Mouse (Mus musculus) forebrain, embryonic 10.5 days (tissue): ENCODE measurements around the gene Asb11. TPM values are rescaled to one million over a fixed set of nuclear protein-coding genes. Genes with fewer than 3 reads are reported as not detected.

ENCODE experiments used
- DNase-seq: peaks from one replicate; pipeline ENCODE4 v3.0.0-alpha.2; 2017; ENCODE audit warnings: low spot score; ENCODE audit errors: extremely low spot score
- H3K27ac ChIP-seq: fragments of 300-500 bp; sonication (generic); 2 replicates; pipeline ENCODE4 v1.5.1; 2016; ENCODE audit warnings: mild to moderate bottlenecking
- H3K27me3 ChIP-seq: fragments of 300-500 bp; sonication (generic); 2 replicates; pipeline ENCODE4 v1.6.1; 2016; ENCODE audit warnings: mild to moderate bottlenecking; ENCODE audit not compliant: poor library complexity, severe bottlenecking
- H3K36me3 ChIP-seq: fragments of 300-500 bp; sonication (generic); replicated peaks from 2 replicates; pipeline ENCODE4 v1.6.1; 2016; ENCODE audit warnings: mild to moderate bottlenecking, moderate library complexity
- H3K4me1 ChIP-seq: fragments of 300-500 bp; sonication (generic); 2 replicates; pipeline ENCODE4 v1.6.1; 2016
- H3K4me3 ChIP-seq: fragments of 300-500 bp; sonication (generic); 2 replicates; pipeline ENCODE4 v1.5.1; 2016; ENCODE audit warnings: mild to moderate bottlenecking, moderate library complexity
- H3K9me3 ChIP-seq: fragments of 300-500 bp; sonication (generic); 2 replicates; pipeline ENCODE4 v1.6.1; 2016; ENCODE audit warnings: mild to moderate bottlenecking, moderate library complexity
- WGBS: fragments of 180-500 bp; shearing (Covaris S2); methylation state at CpG from one replicate; pipeline ENCODE4 v1.1.7; 2016; 5-methylcytosine and 5-hydroxymethylcytosine counted together
- polyA plus RNA-seq: library from polyadenylated mRNA; unstranded; fragments of >200 nt; fragmentation: Nextera tagmentation; extraction: Ambion mirVana; gene quantifications from 2 replicates; pipeline ENCODE4 v1.2.1, GENCODE M21; 2016

Asb11 gene
- polyA plus RNA-seq, 1 experiment from 2014 or later = not detected

GRCm38 (mm10) chrX:164424821-164425220 is 12.0 kb upstream of the Asb11 start:
- H3K27me3 ChIP-seq = peaks cover 97% of the 10 kb centered on the region
- no peak overlapping the region for H3K27ac ChIP-seq
- DNase-seq = no peak
- H3K9me3 ChIP-seq = no peaks in the 10 kb centered on the region
- WGBS = 81% methylated on average over 1 of the region's 1 CpGs
- H3K36me3 ChIP-seq = peaks cover 37% of the 10 kb centered on the region
- peaks cover 8% of the 10 kb centered on the region; the same call in 1 of the 2 replicates for H3K4me1 ChIP-seq
- no peak overlapping the region for H3K4me3 ChIP-seq

GRCm38 (mm10) chrX:164427295-164427694 is 9.5 kb upstream of the Asb11 start:
- Histone ChIP-seq H3K27me3 (peaks cover 96% of the 10 kb centered on the region), H3K4me1 (no peaks in the 10 kb centered on the region), H3K9me3 (no peaks in the 10 kb centered on the region), H3K36me3 (peaks cover 61% of the 10 kb centered on the region), H3K4me3 (no peak overlapping the region), H3K27ac (no peak overlapping the region)
- no peak for DNase-seq
- WGBS = 99% methylated on average over 4 of the region's 4 CpGs

DNA sequence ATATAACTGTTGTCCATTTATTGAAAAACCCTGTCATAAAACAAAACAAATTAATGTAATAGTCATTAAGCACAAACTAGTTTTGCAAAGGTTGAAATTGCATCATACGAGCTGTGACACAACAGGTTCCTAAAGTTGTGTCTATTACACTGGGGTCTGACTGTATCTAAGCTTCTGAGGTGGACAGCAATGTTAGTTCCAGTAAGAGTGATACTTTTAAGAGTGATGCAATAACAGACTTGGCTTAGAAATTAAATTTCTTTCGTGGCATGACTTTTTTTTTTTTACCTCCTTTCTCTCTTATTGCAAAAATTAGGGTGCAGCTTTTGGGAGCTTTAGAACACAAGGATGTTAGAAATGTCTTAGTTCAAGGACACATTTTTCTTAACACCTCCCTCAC is 8.6 kb upstream of the Asb11 start:
- Histone ChIP-seq H3K36me3 (peaks cover 58% of the 10 kb centered on the region), H3K27me3 (peaks cover 93% of the 10 kb centered on the region), H3K4me1 (no peaks in the 10 kb centered on the region), H3K27ac (no peak overlapping the region), H3K9me3 (no peaks in the 10 kb centered on the region), H3K4me3 (no peak overlapping the region)
- no peak for DNase-seq
- WGBS = 86% methylated on average over 2 of the region's 2 CpGs

DNA sequence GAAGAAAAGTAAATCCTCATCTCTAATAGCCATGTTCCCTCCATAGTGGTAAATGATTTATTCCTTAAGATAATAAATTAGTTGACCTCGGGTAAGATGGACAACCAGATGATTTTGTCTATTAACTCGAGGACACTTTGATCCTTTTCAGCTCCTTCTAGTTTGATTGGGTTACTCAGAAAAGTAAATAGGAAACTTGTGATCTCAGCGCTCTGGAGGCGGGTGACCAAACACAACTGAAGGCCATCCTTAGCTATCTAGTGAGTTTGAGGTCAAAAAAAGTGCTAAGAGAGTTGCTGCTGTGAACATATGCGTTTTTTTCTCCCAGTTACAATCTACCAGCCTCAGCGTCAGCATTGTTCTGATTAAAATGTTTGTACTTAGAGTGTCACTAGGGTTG is 6.2 kb upstream of the Asb11 start:
- no peak for DNase-seq
- no peaks in the 10 kb centered on the region for H3K9me3 ChIP-seq
- 92% methylated on average over 6 of the region's 6 CpGs for WGBS
- peaks cover 80% of the 10 kb centered on the region for H3K27me3 ChIP-seq
- H3K27ac ChIP-seq = no peak overlapping the region
- H3K4me3 ChIP-seq = no peak overlapping the region
- H3K36me3 ChIP-seq = peaks cover 56% of the 10 kb centered on the region
- no peaks in the 10 kb centered on the region for H3K4me1 ChIP-seq

- H3K36me3 ChIP-seq = peaks cover 54% of the 10 kb centered on the region
- H3K27ac ChIP-seq = no peak overlapping the region
- DNase-seq = no peak
- no peaks in the 10 kb centered on the region for H3K4me1 ChIP-seq
- peaks cover 80% of the 10 kb centered on the region for H3K27me3 ChIP-seq
- H3K9me3 ChIP-seq = no peaks in the 10 kb centered on the region
- H3K4me3 ChIP-seq = no peak overlapping the region
- 96% methylated on average over 2 of the region's 2 CpGs for WGBS
Measured at GRCm38 (mm10) chrX:164431133-164431532, 5.7 kb upstream of the Asb11 start.

DNA sequence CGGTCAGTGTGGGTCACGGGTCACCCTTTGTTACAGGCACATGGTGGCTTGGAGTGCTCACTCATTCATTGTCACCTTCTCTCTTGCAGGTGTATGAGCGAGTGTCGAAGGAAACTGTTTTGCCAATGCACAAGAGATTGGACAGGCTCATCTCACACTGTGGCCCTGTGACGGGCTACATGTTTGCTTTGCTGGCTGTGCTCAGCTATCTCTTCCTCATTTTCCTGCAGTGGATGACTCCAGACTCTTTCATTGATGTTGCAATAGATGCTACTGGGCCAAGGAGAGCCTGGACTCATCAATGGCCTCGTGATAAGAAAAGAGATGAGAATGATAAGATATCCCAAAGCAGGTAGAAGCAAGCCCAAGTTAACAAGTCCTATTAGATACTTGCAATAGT is 5.3 kb upstream of the Asb11 start:
- H3K9me3 ChIP-seq = no peaks in the 10 kb centered on the region
- H3K27me3 ChIP-seq = peaks cover 81% of the 10 kb centered on the region
- no peaks in the 10 kb centered on the region for H3K4me1 ChIP-seq
- no peak for DNase-seq
- 91% methylated on average over 6 of the region's 6 CpGs for WGBS
- H3K27ac ChIP-seq = no peak overlapping the region
- H3K4me3 ChIP-seq = no peak overlapping the region
- peaks cover 54% of the 10 kb centered on the region for H3K36me3 ChIP-seq

DNA sequence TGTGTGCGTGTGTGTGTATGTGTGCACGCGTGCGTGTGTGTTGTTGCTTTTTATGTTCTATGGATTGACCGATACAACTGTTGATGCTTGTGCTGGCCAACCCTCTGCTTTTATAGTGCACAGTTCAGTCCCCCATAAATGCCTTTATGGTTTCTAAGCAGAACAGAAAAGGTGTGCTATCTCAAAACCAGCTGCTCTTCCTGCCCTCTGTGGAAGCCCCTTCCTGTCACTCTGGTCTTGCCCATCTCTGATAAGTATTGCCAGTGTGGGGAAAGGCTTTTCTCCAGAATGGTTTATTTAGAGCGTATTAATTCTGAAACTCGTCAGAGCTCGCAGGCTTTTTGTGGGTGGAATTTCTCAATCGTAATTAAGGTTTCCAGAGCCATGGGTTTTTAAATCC is 4.1 kb upstream of the Asb11 start:
- 95% methylated on average over 9 of the region's 9 CpGs for WGBS
- H3K4me3 ChIP-seq = no peak overlapping the region
- H3K4me1 ChIP-seq = no peaks in the 10 kb centered on the region
- H3K9me3 ChIP-seq = no peaks in the 10 kb centered on the region
- peaks cover 54% of the 10 kb centered on the region for H3K36me3 ChIP-seq
- H3K27me3 ChIP-seq = peaks cover 81% of the 10 kb centered on the region
- H3K27ac ChIP-seq = no peak overlapping the region
- no peak for DNase-seq

DNA sequence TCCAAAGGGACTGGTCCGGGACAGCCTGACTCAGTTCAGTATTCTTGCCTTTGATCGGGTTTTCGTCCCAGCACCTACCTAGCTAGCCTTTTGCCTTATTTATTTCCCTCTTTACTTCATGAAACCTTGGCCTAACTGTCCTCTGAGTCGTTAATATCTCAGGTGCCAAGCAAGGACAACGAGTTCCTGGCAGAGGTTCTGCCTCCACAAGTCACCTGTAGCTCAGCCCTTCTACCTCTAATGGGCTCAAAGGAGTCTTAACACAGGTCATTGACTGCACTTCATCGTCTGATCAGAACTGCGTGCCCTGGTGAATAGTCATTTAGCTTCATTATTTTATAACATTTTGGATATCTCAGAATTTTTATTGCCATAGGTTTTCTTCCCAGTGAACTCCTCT is 2.7 kb downstream of the Asb11 start:
- H3K27me3 ChIP-seq = peaks cover 86% of the 10 kb centered on the region
- 89% methylated on average over 7 of the region's 7 CpGs for WGBS

GRCm38 (mm10) chrX:164440140-164440539 is 3.3 kb downstream of the Asb11 start:
- Histone ChIP-seq H3K36me3 (no peaks in the 10 kb centered on the region), H3K4me3 (no peak overlapping the region), H3K27ac (no peak overlapping the region), H3K27me3 (peaks cover 90% of the 10 kb centered on the region), H3K4me1 (no peaks in the 10 kb centered on the region), H3K9me3 (no peaks in the 10 kb centered on the region)
- no peak for DNase-seq
- WGBS = 80% methylated on average over 2 of the region's 2 CpGs

More for the DNA sequence above, 2.7 kb downstream of the Asb11 start:
- no peak overlapping the region for H3K4me3 ChIP-seq
- H3K27ac ChIP-seq = no peak overlapping the region
- peaks cover 2% of the 10 kb centered on the region for H3K36me3 ChIP-seq
- DNase-seq = no peak
- H3K4me1 ChIP-seq = no peaks in the 10 kb centered on the region
- H3K9me3 ChIP-seq = no peaks in the 10 kb centered on the region

- Histone ChIP-seq H3K36me3 (no peaks in the 10 kb centered on the region), H3K4me3 (no peak overlapping the region), H3K4me1 (no peaks in the 10 kb centered on the region), H3K9me3 (no peaks in the 10 kb centered on the region), H3K27me3 (peaks cover 90% of the 10 kb centered on the region), H3K27ac (no peak overlapping the region)
- no peak for DNase-seq
- 88% methylated on average over 3 of the region's 3 CpGs for WGBS
Measured at GRCm38 (mm10) chrX:164440703-164441102, 3.9 kb downstream of the Asb11 start.

DNA sequence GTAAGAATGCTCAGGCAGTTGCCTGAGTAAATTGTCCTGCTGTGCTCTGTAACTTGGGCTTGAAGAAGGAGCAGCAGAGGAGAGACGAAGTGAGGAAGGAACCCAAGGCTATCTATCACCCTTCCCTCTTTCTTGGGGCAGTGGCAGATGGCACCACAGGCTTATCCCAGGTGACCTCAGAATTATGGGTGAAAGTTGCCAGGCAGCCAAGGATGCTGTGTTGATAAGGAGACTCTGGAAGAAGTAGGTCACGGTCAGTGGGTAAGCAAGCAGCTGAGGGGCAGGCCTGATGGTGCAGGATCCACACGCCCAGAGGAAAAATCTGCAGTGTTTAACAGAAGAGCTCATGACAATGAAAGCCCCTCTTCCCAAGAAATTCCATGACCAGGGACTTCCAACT is 4.5 kb downstream of the Asb11 start:
- Histone ChIP-seq H3K36me3 (no peaks in the 10 kb centered on the region), H3K9me3 (no peaks in the 10 kb centered on the region), H3K4me3 (no peak overlapping the region), H3K27ac (no peak overlapping the region), H3K27me3 (peaks cover 90% of the 10 kb centered on the region), H3K4me1 (no peaks in the 10 kb centered on the region)
- no peak for DNase-seq
- WGBS = 83% methylated on average over 3 of the region's 3 CpGs

- Histone ChIP-seq H3K4me3 (no peak overlapping the region), H3K4me1 (no peaks in the 10 kb centered on the region), H3K36me3 (no peaks in the 10 kb centered on the region), H3K27me3 (peaks cover 62% of the 10 kb centered on the region), H3K27ac (no peak overlapping the region), H3K9me3 (no peaks in the 10 kb centered on the region)
- WGBS = 91% methylated on average over 12 of the region's 12 CpGs
- no peak for DNase-seq
Measured at GRCm38 (mm10) chrX:164445601-164446000, 8.8 kb downstream of the Asb11 start.

GRCm38 (mm10) chrX:164446106-164446551 is 9.3 kb downstream of the Asb11 start:
- no peak overlapping the region for H3K4me3 ChIP-seq
- DNase-seq = no peak
- H3K27me3 ChIP-seq = peaks cover 60% of the 10 kb centered on the region
- WGBS = 82% methylated on average over 10 of the region's 10 CpGs
- no peak overlapping the region for H3K27ac ChIP-seq
- H3K9me3 ChIP-seq = no peaks in the 10 kb centered on the region
- no peaks in the 10 kb centered on the region for H3K4me1 ChIP-seq
- no peaks in the 10 kb centered on the region for H3K36me3 ChIP-seq
